Mouse (Mus musculus): ENCODE results near the gene Vmn1r111. TPM values are rescaled to one million over a fixed set of nuclear protein-coding genes. Genes with fewer than 3 reads are reported as not detected.
"Not testable (repeated sequence)": the region's sequence is repeated elsewhere in the genome, so short reads cannot be mapped to it uniquely, and the experiment has no call there.

Gene Vmn1r111
- polyA plus RNA-seq (2011; ENCODE audit: insufficient read depth, insufficient read length, low read depth, missing spikeins): not detected in 2 replicates

GRCm38 (mm10) chr7:20703116-20703515 is at the start of gene Vmn1r111:
Vmn1r111 (minus strand) TSS chr7:20703216.
- not testable (repeated sequence) for H3K36me3 ChIP-seq (ENCODE audit: control insufficient read depth, insufficient read depth, low read length, poor library complexity, severe bottlenecking); H3K9me3 ChIP-seq (replicated peaks; ENCODE audit: control insufficient read depth, insufficient read depth, low read length, poor library complexity, severe bottlenecking); H3K27ac ChIP-seq (ENCODE audit: insufficient read depth, low read length); H3K4me3 ChIP-seq (ENCODE audit: low read depth, low read length); H3K9ac ChIP-seq (ENCODE audit: low read depth, poor library complexity, severe bottlenecking); H3K4me1 ChIP-seq (ENCODE audit: control insufficient read depth, insufficient read depth, low read length); H3K27me3 ChIP-seq (ENCODE audit: control insufficient read depth, insufficient read depth, low read length, poor library complexity, severe bottlenecking)

GRCm38 (mm10) chr7:20730524-20730923 is 27.5 kb upstream of the Vmn1r111 start, which contains the start of gene Gm10668:
Gm10668 (minus strand) TSS chr7:20730624.
- H3K9me3 ChIP-seq (replicated peaks; ENCODE audit: control insufficient read depth, insufficient read depth, low read length, poor library complexity, severe bottlenecking); H3K9ac ChIP-seq (ENCODE audit: low read depth, poor library complexity, severe bottlenecking); H3K27ac ChIP-seq (ENCODE audit: insufficient read depth, low read length); H3K4me1 ChIP-seq (ENCODE audit: control insufficient read depth, insufficient read depth, low read length); H3K36me3 ChIP-seq (ENCODE audit: control insufficient read depth, insufficient read depth, low read length, poor library complexity, severe bottlenecking); H3K27me3 ChIP-seq (ENCODE audit: control insufficient read depth, insufficient read depth, low read length, poor library complexity, severe bottlenecking); H3K4me3 ChIP-seq (ENCODE audit: low read depth, low read length): not testable (repeated sequence)

GRCm38 (mm10) chr7:20668618-20669017 is 34.4 kb downstream of the Vmn1r111 start, which contains the start of gene Vmn1r107:
Vmn1r107 (plus strand) TSS chr7:20668918.
- H3K4me3 ChIP-seq (ENCODE audit: low read depth, low read length); H3K4me1 ChIP-seq (ENCODE audit: control insufficient read depth, insufficient read depth, low read length); H3K27ac ChIP-seq (ENCODE audit: insufficient read depth, low read length); H3K9me3 ChIP-seq (replicated peaks; ENCODE audit: control insufficient read depth, insufficient read depth, low read length, poor library complexity, severe bottlenecking); H3K9ac ChIP-seq (ENCODE audit: low read depth, poor library complexity, severe bottlenecking); H3K27me3 ChIP-seq (ENCODE audit: control insufficient read depth, insufficient read depth, low read length, poor library complexity, severe bottlenecking); H3K36me3 ChIP-seq (ENCODE audit: control insufficient read depth, insufficient read depth, low read length, poor library complexity, severe bottlenecking): not testable (repeated sequence)

Other genes starting within 250 kb of the Vmn1r111 start
- not detected in 2 replicates for gene Gm10670, start 228.3 kb downstream of the Vmn1r111 start, polyA plus RNA-seq (2011; ENCODE audit: insufficient read depth, insufficient read length, low read depth, missing spikeins)
- gene Vmn1r103, start 192.7 kb downstream of the Vmn1r111 start, polyA plus RNA-seq (2011; ENCODE audit: insufficient read depth, insufficient read length, low read depth, missing spikeins): not detected in 2 replicates
- gene Vmn1r104, start 169.4 kb downstream of the Vmn1r111 start, polyA plus RNA-seq (2011; ENCODE audit: insufficient read depth, insufficient read length, low read depth, missing spikeins): not detected in 2 replicates
- gene Gm5726, start 157.5 kb downstream of the Vmn1r111 start, polyA plus RNA-seq (2011; ENCODE audit: insufficient read depth, insufficient read length, low read depth, missing spikeins): not detected in 2 replicates
- not detected in 2 replicates for gene Gm4141, start 127.0 kb downstream of the Vmn1r111 start, polyA plus RNA-seq (2011; ENCODE audit: insufficient read depth, insufficient read length, low read depth, missing spikeins)
- gene Gm4513, start 104.2 kb downstream of the Vmn1r111 start, polyA plus RNA-seq (2011; ENCODE audit: insufficient read depth, insufficient read length, low read depth, missing spikeins): not detected in 2 replicates
- not detected in 2 replicates for gene Vmn1r107, start 34.3 kb downstream of the Vmn1r111 start, polyA plus RNA-seq (2011; ENCODE audit: insufficient read depth, insufficient read length, low read depth, missing spikeins)
- not detected in 2 replicates for gene Gm10668, start 27.4 kb upstream of the Vmn1r111 start, polyA plus RNA-seq (2011; ENCODE audit: insufficient read depth, insufficient read length, low read depth, missing spikeins)
- gene Vmn1r112, start 68.0 kb upstream of the Vmn1r111 start, polyA plus RNA-seq (2011; ENCODE audit: insufficient read depth, insufficient read length, low read depth, missing spikeins): not detected in 2 replicates
- not detected in 2 replicates for gene Vmn1r113, start 84.1 kb upstream of the Vmn1r111 start, polyA plus RNA-seq (2011; ENCODE audit: insufficient read depth, insufficient read length, low read depth, missing spikeins)
- gene Vmn1r114, start 109.0 kb upstream of the Vmn1r111 start, polyA plus RNA-seq (2011; ENCODE audit: insufficient read depth, insufficient read length, low read depth, missing spikeins): not detected in 2 replicates
- gene Vmn1r115, start 141.8 kb upstream of the Vmn1r111 start, polyA plus RNA-seq (2011; ENCODE audit: insufficient read depth, insufficient read length, low read depth, missing spikeins): not detected in 2 replicates
- not detected in 2 replicates for gene Vmn1r116, start 169.0 kb upstream of the Vmn1r111 start, polyA plus RNA-seq (2011; ENCODE audit: insufficient read depth, insufficient read length, low read depth, missing spikeins)
- gene Vmn1r117, start 180.9 kb upstream of the Vmn1r111 start, polyA plus RNA-seq (2011; ENCODE audit: insufficient read depth, insufficient read length, low read depth, missing spikeins): not detected in 2 replicates
- gene Vmn1r118, start 209.1 kb upstream of the Vmn1r111 start, polyA plus RNA-seq (2011; ENCODE audit: insufficient read depth, insufficient read length, low read depth, missing spikeins): not detected in 2 replicates

Data from ES-Bruce4 (cell line).